Mouse (Mus musculus) layer of hippocampus, adult 2 months (tissue): ENCODE results near the gene Rab20. TPM values are rescaled to one million over a fixed set of nuclear protein-coding genes. Genes with fewer than 3 reads are reported as not detected.
"Not testable (repeated sequence)": the region's sequence is repeated elsewhere in the genome, so short reads cannot be mapped to it uniquely, and the experiment has no call there.

Experiments used
- DNase-seq, 2 experiments: peaks; one replicate each; pipeline ENCODE4 v3.0.0; 2022; ENCODE audit warnings: low spot score in 2 of 2
- H3K27ac ChIP-seq: fragments of 200-600 bp; 2 replicates; pipeline ENCODE4 v1.8.1; 2022
- H3K4me3 ChIP-seq: fragments of 200-600 bp; 2 replicates; pipeline ENCODE4 v1.8.1; 2022; ENCODE audit warnings: mild to moderate bottlenecking
- CTCF ChIP-seq: fragments of 200-600 bp; conservative IDR thresholded peaks from 2 replicates; pipeline ENCODE4 v1.8.1; 2022; ENCODE audit warnings: antibody characterized with exemption, mild to moderate bottlenecking, moderate library complexity
- total RNA-seq, 2 experiments: library from RNA; stranded (reverse); gene quantifications; 2 replicates each; pipeline ENCODE4 v1.2.3; 2021

Gene Rab20
- total RNA-seq, 2 experiments from 2014 or later = not detected

DNA sequence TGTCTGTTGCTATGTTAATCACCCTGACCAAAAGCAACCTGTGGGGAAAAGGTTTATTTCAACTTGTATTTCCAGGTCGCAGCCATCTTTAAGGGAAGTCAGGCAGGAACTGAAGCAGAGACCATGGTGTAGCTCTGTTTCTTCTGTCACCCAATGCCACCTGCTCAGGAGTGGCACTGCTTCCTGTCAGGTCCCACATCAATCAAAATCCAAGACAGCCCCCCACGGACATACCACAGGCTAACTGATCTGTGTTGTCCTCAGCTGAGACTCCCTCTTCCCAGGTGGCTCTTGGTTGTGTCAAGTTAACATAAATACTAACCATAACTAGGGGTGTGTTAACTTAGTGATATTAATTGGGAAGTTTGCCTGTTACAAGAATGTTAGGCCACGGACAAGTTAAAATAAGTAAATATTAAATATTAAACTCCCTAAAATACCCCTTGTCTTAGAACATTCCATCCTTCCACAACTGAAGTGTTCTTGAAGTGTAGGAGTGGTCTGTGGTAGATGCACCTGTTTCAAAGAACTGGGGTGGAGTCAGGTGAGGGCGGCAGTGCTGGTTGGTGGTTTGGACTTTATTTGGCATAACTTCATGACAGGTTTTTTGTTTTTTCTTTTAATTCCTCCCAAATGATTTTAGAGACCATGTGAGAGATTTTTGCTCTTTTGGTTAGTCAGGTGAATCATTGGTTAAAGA, 20.4 kb upstream of the Rab20 start:
- Histone ChIP-seq H3K27ac (no peak overlapping the region), H3K4me3 (no peak overlapping the region)
- no peak for TF ChIP-seq CTCF
- DNase-seq = no peak

DNA sequence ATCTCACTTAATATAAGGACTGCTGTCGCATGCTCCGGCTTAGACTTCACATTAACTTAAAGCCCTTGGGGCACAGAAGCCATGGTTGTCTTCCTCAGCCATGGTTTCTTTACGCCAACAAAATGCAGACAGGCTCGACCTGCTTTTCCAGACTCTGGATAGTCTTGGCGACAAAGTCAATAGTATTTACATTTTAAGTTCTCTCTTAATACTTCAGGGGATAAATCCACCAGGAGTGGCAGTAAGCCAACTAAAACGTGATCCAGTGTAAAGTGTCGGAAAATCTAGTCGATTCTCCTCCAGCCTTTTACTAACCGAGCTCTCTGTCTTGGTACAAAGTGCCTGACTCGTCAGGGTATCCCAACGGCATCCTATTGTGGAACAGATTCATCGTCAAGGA, 19.8 kb upstream of the Rab20 start:
- TF ChIP-seq CTCF = no peak
- H3K27ac ChIP-seq = no peak overlapping the region
- H3K4me3 ChIP-seq = peak overlapping the region; percentile 83
- no peak for DNase-seq

DNA sequence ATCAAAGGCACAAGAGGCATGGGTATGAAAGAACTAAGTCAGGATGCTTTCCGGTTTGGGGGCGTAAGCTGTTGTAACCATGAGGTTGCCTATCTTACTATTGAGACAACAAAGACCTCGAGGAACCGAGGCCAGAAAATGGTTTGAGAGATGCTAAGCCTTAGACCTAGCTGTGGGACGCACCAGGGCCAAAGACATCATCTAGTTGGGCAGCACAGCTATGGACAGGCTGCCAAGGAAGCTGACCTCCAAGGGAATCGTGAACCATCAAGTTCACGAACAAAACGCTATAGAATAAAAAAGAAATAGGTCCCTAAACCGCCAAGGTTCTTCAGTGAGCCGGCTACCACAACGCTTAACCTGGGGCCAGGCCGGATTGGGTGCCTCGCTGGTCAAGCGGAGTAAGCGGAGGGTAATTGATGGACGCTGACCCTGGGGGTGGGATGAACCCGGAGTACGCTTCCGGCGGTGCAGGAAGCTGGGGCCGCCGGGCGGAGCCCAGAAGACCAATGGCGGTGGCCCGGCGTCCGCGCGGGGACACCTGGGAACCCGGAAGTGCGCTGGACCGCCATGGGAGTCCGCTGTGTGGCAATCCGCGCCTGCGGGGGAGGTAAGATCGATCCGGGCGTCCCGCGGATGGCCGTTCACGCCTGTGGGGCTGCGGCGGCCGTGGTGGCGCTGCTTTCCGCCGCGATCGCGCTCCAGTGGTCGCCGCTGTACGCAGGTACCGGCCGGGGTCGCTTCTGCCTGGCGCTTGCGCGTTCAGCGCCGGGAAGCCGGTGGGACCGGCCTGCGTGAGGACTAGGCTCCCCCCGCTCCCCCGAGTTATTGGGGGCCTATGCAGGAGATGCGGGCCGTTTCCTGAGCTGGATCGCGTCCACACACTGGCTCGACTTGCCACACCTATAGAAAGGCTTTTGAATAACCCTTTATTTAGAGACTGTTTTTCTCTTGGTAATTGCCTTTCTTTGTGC, 18.8 kb upstream of the Rab20 start, which contains the start of gene Naxd:
TSS of gene Naxd (plus strand) at position 490 of the 974 bp plus-strand sequence.
- peak within 1 kb of the TSS; percentile 96 for H3K27ac ChIP-seq
- TF ChIP-seq CTCF = 0 out of 2 replicates have a peak, but pooled peaks have one; percentile 22
- DNase-seq = peak; percentile 88 to 90
- peak within 1 kb of the TSS; percentile 83 for H3K4me3 ChIP-seq

DNA sequence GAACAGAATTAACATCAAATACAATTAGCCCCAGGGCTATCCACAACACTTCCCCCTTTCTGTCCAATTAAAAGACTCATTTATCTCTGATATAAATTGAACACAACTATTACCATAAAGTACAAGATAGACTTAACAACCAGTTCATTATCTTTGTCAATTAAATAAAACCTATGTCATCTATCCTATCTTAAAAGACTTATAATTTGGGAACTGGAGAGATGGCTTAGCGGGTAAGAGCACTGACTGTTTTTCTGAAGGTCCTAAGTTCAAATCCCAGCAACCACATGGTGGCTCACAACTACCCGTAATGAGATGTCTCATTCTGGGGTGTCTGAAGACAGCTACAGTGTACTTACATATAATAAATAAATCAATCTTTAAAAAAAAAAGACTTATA, 13.8 kb upstream of the Rab20 start:
- H3K27ac ChIP-seq = not testable (repeated sequence)

DNA sequence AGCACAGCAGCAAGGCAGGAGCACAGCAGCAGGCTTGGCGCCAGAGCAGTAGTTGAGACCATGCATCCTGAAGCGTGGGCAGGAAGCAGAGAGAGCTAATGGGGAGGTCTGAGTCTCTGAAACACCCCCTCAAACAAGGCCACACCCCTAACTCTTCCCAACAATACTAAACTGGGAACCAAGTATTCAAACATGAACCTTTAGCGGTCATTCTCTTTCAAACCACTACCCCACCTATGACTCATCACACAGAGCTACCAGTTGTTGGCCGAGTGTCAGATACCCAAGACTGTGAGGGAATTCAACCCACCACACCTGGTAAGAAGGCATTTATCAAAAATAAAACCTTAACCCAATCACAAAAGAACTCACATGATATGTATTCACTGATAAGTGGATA, 8.7 kb upstream of the Rab20 start:
- H3K4me3 ChIP-seq = no peak overlapping the region
- no peak overlapping the region for H3K27ac ChIP-seq
- TF ChIP-seq CTCF = no peak
- DNase-seq = no peak

More for the DNA sequence above, 13.8 kb upstream of the Rab20 start:
- not testable (repeated sequence) for H3K4me3 ChIP-seq, DNase-seq

DNA sequence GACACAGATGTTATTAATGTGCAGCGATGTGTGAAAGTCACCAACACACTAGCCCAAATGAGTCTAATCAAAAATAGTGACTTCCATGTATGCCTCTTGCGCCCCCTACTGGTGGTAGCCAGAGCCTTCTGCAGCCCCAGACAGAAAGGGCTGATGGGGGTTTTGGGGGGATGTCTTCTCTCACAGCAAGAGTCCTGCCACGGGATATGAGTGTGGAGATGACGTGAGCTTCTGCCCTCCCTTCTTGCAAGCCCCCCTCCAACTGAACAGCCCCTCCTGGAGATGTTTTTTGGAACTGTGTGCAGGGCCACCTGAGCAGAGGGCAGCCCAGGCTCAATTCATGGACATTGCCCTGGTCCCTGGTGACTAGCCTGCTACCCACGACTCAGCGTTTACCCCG, 7.6 kb upstream of the Rab20 start:
- DNase-seq = peak; percentile 41 to 83
- no peak overlapping the region for H3K27ac ChIP-seq
- no peak overlapping the region for H3K4me3 ChIP-seq
- peak; percentile 96 for TF ChIP-seq CTCF

DNA sequence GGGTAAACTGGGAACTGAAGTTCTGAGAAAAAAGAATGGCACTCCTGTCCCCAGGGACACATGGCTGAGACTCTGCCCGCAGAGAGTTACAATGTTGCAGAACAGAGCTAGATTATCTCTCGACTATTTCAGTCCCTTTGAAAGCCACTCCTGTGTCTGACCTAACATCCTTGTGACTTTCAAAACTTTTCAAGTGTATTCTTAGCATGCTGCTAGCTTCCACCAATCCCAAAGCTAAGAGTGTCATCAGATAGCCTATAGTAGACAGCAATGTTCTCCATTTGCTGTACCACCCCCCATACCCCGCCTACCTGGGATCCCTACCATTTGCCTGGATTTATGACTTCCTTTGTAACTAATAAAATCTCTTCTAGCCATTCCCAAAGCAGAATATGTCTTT, 4.0 kb upstream of the Rab20 start:
- no peak for DNase-seq
- TF ChIP-seq CTCF = no peak
- no peak overlapping the region for H3K27ac ChIP-seq
- no peak overlapping the region for H3K4me3 ChIP-seq

DNA sequence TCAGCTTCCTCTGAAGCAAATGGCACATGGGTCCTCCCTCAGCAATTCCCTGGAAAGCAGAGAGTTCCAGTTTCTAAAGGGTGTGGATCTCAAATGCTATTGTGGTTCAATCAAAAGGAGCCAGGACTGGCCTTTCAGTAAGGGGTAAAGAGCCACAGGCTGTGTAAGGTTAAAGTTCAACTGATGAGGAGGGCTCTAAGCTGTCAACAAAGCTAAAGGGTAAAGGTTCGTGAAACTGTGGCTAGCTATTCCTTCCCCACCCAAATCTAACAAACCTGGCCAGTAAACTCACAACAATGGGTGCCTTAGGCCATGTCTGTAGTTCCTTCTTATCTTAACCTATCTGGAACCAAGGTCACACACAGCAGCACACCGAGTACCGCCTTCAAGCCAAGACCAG, 3.4 kb upstream of the Rab20 start:
- DNase-seq = no peak
- H3K27ac ChIP-seq = no peak overlapping the region

DNA sequence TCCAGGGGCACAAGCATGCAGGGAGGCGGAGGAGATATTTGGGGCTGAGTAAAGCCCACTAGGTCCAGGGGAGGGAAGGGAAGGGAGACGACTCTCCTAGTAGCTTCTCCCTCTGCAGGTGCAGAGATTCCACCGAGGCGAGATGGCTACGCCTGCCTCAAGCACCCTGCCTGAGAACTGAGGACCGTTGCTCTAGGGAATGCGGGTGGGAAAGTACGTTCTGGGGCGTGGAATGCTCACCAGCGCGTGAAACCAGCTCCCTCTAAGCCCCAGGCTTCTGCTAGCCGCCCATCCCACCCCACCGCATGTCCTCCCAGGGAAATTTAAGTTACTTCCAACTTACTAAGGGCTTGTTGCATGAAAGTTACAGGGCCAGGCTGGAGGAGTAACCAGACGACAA, 1.1 kb upstream of the Rab20 start:
- Histone ChIP-seq H3K4me3 (no peak overlapping the region), H3K27ac (no peak overlapping the region)
- DNase-seq = no peak
- TF ChIP-seq CTCF = no peak

More for the DNA sequence above, 3.4 kb upstream of the Rab20 start:
- TF ChIP-seq CTCF = no peak
- no peak overlapping the region for H3K4me3 ChIP-seq

DNA sequence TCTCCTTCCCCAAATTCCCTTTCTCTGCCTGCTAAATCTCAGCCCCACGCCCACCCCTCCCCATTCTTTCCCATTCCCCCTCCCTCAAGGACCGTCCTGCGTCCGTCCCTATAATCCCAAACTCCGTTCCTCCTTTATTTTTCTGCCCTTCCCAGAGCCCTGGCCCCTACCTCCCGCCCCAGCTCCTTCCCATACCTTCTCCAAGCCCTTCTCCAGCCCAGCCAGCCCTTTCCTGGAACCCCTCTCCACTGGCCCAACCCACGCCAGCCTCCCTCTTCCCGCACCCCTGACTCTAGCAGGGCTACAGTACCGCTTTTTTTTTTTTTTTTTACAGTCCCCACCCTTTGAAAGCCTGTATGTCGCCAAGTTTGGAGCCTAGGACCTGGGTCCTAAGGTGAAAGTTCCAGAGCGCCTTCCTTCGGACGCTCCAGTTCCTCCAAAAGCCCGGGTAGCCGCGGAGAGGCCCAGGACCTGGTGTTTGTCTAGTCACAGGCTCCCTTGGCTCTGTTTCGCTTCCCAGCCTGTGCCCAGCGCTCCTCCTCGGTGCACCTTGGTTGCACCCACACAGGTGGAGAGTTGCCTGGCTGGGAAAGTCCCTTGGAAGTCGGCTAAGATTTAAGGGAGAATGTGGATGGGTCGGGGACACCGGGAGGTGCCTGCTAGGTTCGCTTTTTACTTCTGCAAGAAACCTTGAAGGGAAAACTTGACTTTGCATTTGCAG, 457 bp upstream of the Rab20 start:
- no peak for TF ChIP-seq CTCF
- no peak for DNase-seq
- Histone ChIP-seq H3K4me3 (no peak overlapping the region), H3K27ac (no peak overlapping the region)

DNA sequence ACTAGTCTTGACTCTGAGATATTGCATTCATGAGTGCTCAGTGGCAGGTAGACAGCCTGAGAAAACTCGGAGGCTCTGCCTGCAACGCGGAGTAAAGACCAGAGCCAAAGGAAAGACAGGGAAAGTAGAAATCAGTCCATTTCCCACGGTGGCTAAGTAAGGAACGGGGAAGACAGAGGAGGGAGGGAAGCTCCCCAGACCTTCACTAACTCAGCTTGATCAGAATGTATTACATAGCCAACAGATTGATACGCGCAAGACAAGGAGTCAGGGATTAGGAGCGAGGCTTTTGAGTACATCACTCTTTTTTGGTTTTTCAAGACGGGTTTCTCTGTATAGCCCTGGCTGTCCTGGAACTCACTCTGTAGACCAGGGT, 1.3 kb downstream of the Rab20 start:
- no peak for DNase-seq
- Histone ChIP-seq H3K4me3 (peak overlapping the region; percentile 58; the same call in 1 of the 2 replicates), H3K27ac (no peak overlapping the region)
- no peak for TF ChIP-seq CTCF

DNA sequence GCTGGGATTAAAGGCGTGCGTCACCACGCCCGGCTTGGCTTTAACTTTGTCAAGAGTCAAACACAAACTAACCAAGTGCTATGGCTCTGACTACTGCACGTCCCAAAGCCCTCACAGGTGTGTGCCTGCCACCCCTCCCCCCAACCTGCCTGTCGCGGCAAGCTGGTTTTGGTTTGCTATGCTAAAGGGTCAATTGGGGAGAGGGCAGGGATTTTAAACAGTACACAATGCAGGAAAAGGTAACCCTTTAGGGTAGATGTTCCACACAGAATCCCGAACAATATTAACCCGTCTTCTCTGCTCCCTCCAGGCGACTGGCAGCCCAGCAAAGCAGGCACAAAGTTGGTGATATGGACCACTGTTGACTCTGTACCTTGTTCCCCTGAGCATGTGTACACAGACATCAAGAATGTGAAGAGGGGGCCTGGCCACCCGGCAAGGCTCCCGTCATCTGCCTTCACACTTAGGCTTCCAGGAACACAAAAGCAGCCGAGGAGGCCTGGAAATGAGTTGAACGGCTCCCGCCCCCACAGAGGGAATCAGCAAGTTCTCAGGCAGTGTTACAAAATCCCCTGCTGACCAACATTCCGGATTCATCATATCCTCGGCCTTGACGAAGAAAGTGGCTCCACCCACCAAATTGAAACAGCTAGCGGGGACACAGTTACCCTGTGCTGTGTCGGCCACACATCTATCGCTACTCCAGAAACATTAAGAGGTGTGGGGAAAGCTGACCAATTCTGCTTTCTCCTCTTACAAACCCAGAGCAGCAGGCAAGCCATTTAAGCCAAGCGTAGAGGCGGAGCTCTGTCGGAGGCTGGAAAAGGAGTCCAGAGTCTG, 2.0 kb downstream of the Rab20 start:
- TF ChIP-seq CTCF = no peak
- H3K27ac ChIP-seq = no peak overlapping the region
- DNase-seq = no peak
- H3K4me3 ChIP-seq = peak overlapping the region; percentile 58; the same call in 1 of the 2 replicates
